Mouse (Mus musculus): Measurements from ENCODE around the gene Rock2.

- TF ChIP-seq EP300 (IDR thresholded peaks at IDR 0.05; ENCODE audit: low read depth) (no peak), CTCF (IDR thresholded peaks at IDR 0.05; ENCODE audit: low read depth) (no peak)
Observed at GRCm38 (mm10) chr12:16999146-16999545, 104.5 kb downstream of the Rock2 start.
